Mouse (Mus musculus): ENCODE measurements at regions not wholly inside any gene's neighbourhood (a gene's known extent, or its start where the extent isn't known, plus 50 kb on each side); places are given as distances from the start of the nearest gene placed in this dataset.

DNA sequence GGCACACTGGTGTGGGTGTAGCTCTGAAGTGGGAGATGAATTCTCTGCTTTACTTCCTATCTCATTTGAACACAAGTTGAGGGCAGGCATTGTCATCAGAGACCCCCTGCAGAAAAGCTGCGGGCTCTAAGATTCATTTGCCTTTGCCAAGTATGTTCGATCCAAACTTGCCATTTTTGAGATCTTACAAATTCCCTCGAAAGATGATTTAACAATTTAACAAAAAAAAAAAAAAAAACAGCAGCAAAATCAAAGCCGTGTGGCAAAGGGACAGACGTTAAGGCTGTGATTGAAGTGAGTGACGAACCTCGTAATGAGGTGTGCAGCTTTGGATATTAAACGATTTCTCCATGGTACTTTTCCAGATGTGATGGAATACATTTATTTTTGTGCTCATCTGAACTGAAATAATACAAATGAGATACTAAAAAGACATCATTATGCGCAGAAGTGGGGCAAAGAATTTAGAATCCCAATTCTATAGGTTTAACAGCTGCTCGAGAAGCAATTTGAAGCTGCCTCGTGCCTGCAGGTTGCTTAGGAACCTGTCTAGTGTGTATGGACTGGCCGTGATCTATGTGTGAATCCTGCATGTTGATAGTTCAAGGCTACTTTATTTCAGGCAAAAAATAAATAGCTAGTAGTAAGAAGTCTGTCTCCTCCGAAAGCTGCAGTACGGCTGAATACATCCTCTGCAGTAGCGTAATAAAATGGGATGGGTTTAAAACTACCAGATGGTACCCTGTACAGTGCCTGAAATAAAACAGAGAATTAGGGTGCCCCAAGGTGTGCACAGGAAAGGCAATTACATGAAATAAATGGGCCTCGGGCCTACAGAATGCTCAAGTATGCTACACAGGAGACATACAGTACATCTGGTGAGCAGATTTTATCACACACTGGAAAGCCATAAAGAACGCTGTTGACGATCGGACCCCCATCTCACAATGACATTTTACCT is 393.0 kb upstream of the Hnrnpa3 start:
- no peaks in the 10 kb centered on the region for H3K36me3 ChIP-seq (ENCODE audit: control insufficient read depth, insufficient read depth)
- H3K79me2 ChIP-seq (ENCODE audit: control insufficient read depth, insufficient read depth), result no peaks in the 10 kb centered on the region
- no peak overlapping the region for H3K4me3 ChIP-seq (ENCODE audit: insufficient read depth, poor library complexity, severe bottlenecking)
- no peaks in the 10 kb centered on the region for H3K27me3 ChIP-seq (ENCODE audit: control insufficient read depth, insufficient read depth, insufficient read length)
- no peaks in the 10 kb centered on the region for H3K79me3 ChIP-seq (ENCODE audit: low read depth)
- H3ac ChIP-seq (ENCODE audit: control insufficient read depth, insufficient read length, low read depth), result no peak overlapping the region
- TF ChIP-seq MYOD1 (IDR thresholded peaks at IDR 0.05; ENCODE audit: control insufficient read depth, insufficient read length, low read depth), result no peak
- no peak for TF ChIP-seq CEBPB (IDR thresholded peaks at IDR 0.05; ENCODE audit: low read depth)
- no peak for TF ChIP-seq FOSL1 (IDR thresholded peaks at IDR 0.05; ENCODE audit: insufficient read depth, low read length, poor library complexity, severe bottlenecking)
- no peak for TF ChIP-seq CTCF (IDR thresholded peaks at IDR 0.05; ENCODE audit: control insufficient read depth, insufficient read depth, insufficient read length)
- no peak for TF ChIP-seq MAX (IDR thresholded peaks at IDR 0.05)
- no peak for TF ChIP-seq USF1 (IDR thresholded peaks at IDR 0.05; ENCODE audit: low read depth)

DNA sequence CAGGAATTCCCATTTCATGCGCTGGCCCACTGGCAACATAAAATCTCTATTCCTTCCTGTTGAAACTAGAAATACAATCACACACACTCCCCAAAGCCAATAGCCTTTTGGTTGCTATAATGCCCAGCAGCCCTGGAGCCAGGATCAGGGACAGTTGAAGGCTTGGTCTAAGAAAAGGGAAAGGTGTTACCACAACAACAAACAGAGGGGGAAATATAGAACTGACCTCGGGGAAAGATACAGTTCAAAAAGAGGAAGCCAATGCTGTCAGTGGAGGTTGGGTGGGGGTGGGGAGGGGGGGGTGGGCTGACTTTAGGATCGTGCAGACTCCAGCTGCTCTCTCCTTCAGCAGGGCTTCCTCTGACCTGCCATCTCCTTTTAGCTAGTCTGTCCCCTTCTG is 391.1 kb upstream of the Hnrnpa3 start:
- Histone ChIP-seq H3K79me2 (ENCODE audit: control insufficient read depth, insufficient read depth) (no peaks in the 10 kb centered on the region), H3ac (ENCODE audit: control insufficient read depth, insufficient read length, low read depth) (no peak overlapping the region), H3K4me3 (ENCODE audit: insufficient read depth, poor library complexity, severe bottlenecking) (no peak overlapping the region), H3K27me3 (ENCODE audit: control insufficient read depth, insufficient read depth, insufficient read length) (no peaks in the 10 kb centered on the region), H3K36me3 (ENCODE audit: control insufficient read depth, insufficient read depth) (no peaks in the 10 kb centered on the region), H3K79me3 (ENCODE audit: low read depth) (no peaks in the 10 kb centered on the region)
- TF ChIP-seq FOSL1 (IDR thresholded peaks at IDR 0.05; ENCODE audit: insufficient read depth, low read length, poor library complexity, severe bottlenecking), result no peak

GRCm38 (mm10) chr2:75269446-75269845 is 389.6 kb upstream of the Hnrnpa3 start:
- no peaks in the 10 kb centered on the region for H3K79me3 ChIP-seq (ENCODE audit: low read depth)
- H3K79me2 ChIP-seq (ENCODE audit: control insufficient read depth, insufficient read depth), result no peaks in the 10 kb centered on the region
- H3K36me3 ChIP-seq (ENCODE audit: control insufficient read depth, insufficient read depth), result no peaks in the 10 kb centered on the region
- TF ChIP-seq MAX (IDR thresholded peaks at IDR 0.05), result no peak
- TF ChIP-seq MYOD1 (IDR thresholded peaks at IDR 0.05; ENCODE audit: control insufficient read depth, insufficient read length, low read depth), result no peak
- no peak for TF ChIP-seq USF1 (IDR thresholded peaks at IDR 0.05; ENCODE audit: low read depth)
- no peak for TF ChIP-seq MYOG (IDR thresholded peaks at IDR 0.05; ENCODE audit: control insufficient read depth, extremely low read depth, insufficient read length)
- no peak for TF ChIP-seq FOSL1 (IDR thresholded peaks at IDR 0.05; ENCODE audit: insufficient read depth, low read length, poor library complexity, severe bottlenecking)
- TF ChIP-seq CTCF (IDR thresholded peaks at IDR 0.05; ENCODE audit: control insufficient read depth, insufficient read depth, insufficient read length), result no peak
- no peak for TF ChIP-seq CEBPB (IDR thresholded peaks at IDR 0.05; ENCODE audit: low read depth)
- no peaks in the 10 kb centered on the region for H3K27me3 ChIP-seq (ENCODE audit: control insufficient read depth, insufficient read depth, insufficient read length)
- H3K4me3 ChIP-seq (ENCODE audit: insufficient read depth, poor library complexity, severe bottlenecking), result no peak overlapping the region
- H3ac ChIP-seq (ENCODE audit: control insufficient read depth, insufficient read length, low read depth), result no peak overlapping the region

GRCm38 (mm10) chr2:75270115-75270514 is 388.9 kb upstream of the Hnrnpa3 start:
- H3K79me3 ChIP-seq (ENCODE audit: low read depth), result no peaks in the 10 kb centered on the region
- H3K27me3 ChIP-seq (ENCODE audit: control insufficient read depth, insufficient read depth, insufficient read length), result no peaks in the 10 kb centered on the region
- H3K4me3 ChIP-seq (ENCODE audit: insufficient read depth, poor library complexity, severe bottlenecking), result no peak overlapping the region
- H3K79me2 ChIP-seq (ENCODE audit: control insufficient read depth, insufficient read depth), result no peaks in the 10 kb centered on the region
- H3ac ChIP-seq (ENCODE audit: control insufficient read depth, insufficient read length, low read depth), result no peak overlapping the region
- H3K36me3 ChIP-seq (ENCODE audit: control insufficient read depth, insufficient read depth), result no peaks in the 10 kb centered on the region
- TF ChIP-seq MAX (IDR thresholded peaks at IDR 0.05), result no peak
- no peak for TF ChIP-seq CTCF (IDR thresholded peaks at IDR 0.05; ENCODE audit: control insufficient read depth, insufficient read depth, insufficient read length)
- no peak for TF ChIP-seq MYOG (IDR thresholded peaks at IDR 0.05; ENCODE audit: control insufficient read depth, extremely low read depth, insufficient read length)
- TF ChIP-seq MYOD1 (IDR thresholded peaks at IDR 0.05; ENCODE audit: control insufficient read depth, insufficient read length, low read depth), result no peak

GRCm38 (mm10) chr2:75287900-75288299 is 371.2 kb upstream of the Hnrnpa3 start:
- no peak overlapping the region for H3ac ChIP-seq (ENCODE audit: control insufficient read depth, insufficient read length, low read depth)
- no peaks in the 10 kb centered on the region for H3K36me3 ChIP-seq (ENCODE audit: control insufficient read depth, insufficient read depth)

GRCm38 (mm10) chr2:75291674-75292073 is 367.4 kb upstream of the Hnrnpa3 start:
- TF ChIP-seq FOSL1 (IDR thresholded peaks at IDR 0.05; ENCODE audit: insufficient read depth, low read length, poor library complexity, severe bottlenecking), result no peak
- no peak for TF ChIP-seq CEBPB (IDR thresholded peaks at IDR 0.05; ENCODE audit: low read depth)
- TF ChIP-seq MYOG (IDR thresholded peaks at IDR 0.05; ENCODE audit: control insufficient read depth, extremely low read depth, insufficient read length), result no peak
- no peak for TF ChIP-seq USF1 (IDR thresholded peaks at IDR 0.05; ENCODE audit: low read depth)
- no peak for TF ChIP-seq CTCF (IDR thresholded peaks at IDR 0.05; ENCODE audit: control insufficient read depth, insufficient read depth, insufficient read length)
- TF ChIP-seq MYOD1 (IDR thresholded peaks at IDR 0.05; ENCODE audit: control insufficient read depth, insufficient read length, low read depth), result no peak
- H3ac ChIP-seq (ENCODE audit: control insufficient read depth, insufficient read length, low read depth), result no peak overlapping the region
- H3K36me3 ChIP-seq (ENCODE audit: control insufficient read depth, insufficient read depth), result no peaks in the 10 kb centered on the region
- H3K79me2 ChIP-seq (ENCODE audit: control insufficient read depth, insufficient read depth), result no peaks in the 10 kb centered on the region
- H3K79me3 ChIP-seq (ENCODE audit: low read depth), result no peaks in the 10 kb centered on the region
- H3K27me3 ChIP-seq (ENCODE audit: control insufficient read depth, insufficient read depth, insufficient read length), result peaks cover 3% of the 10 kb centered on the region
- no peak overlapping the region for H3K4me3 ChIP-seq (ENCODE audit: insufficient read depth, poor library complexity, severe bottlenecking)

More at GRCm38 (mm10) chr2:75287900-75288299, 371.2 kb upstream of the Hnrnpa3 start:
- H3K79me2 ChIP-seq (ENCODE audit: control insufficient read depth, insufficient read depth), result no peaks in the 10 kb centered on the region
- no peaks in the 10 kb centered on the region for H3K79me3 ChIP-seq (ENCODE audit: low read depth)
- peaks cover 3% of the 10 kb centered on the region for H3K27me3 ChIP-seq (ENCODE audit: control insufficient read depth, insufficient read depth, insufficient read length)
- TF ChIP-seq USF1 (IDR thresholded peaks at IDR 0.05; ENCODE audit: low read depth) (no peak), FOSL1 (IDR thresholded peaks at IDR 0.05; ENCODE audit: insufficient read depth, low read length, poor library complexity, severe bottlenecking) (no peak), MAX (IDR thresholded peaks at IDR 0.05) (no peak), CTCF (IDR thresholded peaks at IDR 0.05; ENCODE audit: control insufficient read depth, insufficient read depth, insufficient read length) (no peak), MYOG (IDR thresholded peaks at IDR 0.05; ENCODE audit: control insufficient read depth, extremely low read depth, insufficient read length) (no peak), CEBPB (IDR thresholded peaks at IDR 0.05; ENCODE audit: low read depth) (no peak)
- H3K4me3 ChIP-seq (ENCODE audit: insufficient read depth, poor library complexity, severe bottlenecking), result no peak overlapping the region

All from C2C12 (cell line).